Mouse (Mus musculus) forebrain, embryonic 14.5 days (tissue): Measurements from ENCODE around the gene Patl1. TPM values are rescaled to one million over a fixed set of nuclear protein-coding genes. Genes with fewer than 3 reads are reported as not detected.
"Not testable (repeated sequence)": the region's sequence is repeated elsewhere in the genome, so short reads cannot be mapped to it uniquely, and the experiment has no call there.

Experiments
- ATAC-seq: fragments of 200-750 bp; cut with Nextera tagmentation; 2 replicates; pipeline ENCODE4 v1.8.0; 2017; ENCODE audit warnings: mild to moderate bottlenecking, moderate library complexity
- DNase-seq: peaks from one replicate; pipeline ENCODE4 v3.0.0-alpha.2; 2015; ENCODE audit warnings: low spot score
- H3K27ac ChIP-seq: fragments of 300-500 bp; sonication (generic); 2 replicates; pipeline ENCODE4 v1.5.1; 2014; ENCODE audit warnings: low read depth, mild to moderate bottlenecking, control low read depth, low read length, moderate library complexity
- H3K27me3 ChIP-seq: fragments of 300-500 bp; sonication (generic); replicated peaks from 2 replicates; pipeline ENCODE4 v1.6.1; 2014; ENCODE audit warnings: low read length, control low read depth, mixed read lengths; ENCODE audit not compliant: control insufficient read depth, insufficient read depth
- H3K36me3 ChIP-seq: fragments of 300-500 bp; sonication (generic); 2 replicates; pipeline ENCODE4 v1.6.1; 2014; ENCODE audit warnings: low read length, control low read depth; ENCODE audit not compliant: control insufficient read depth, insufficient read depth
- H3K4me1 ChIP-seq: fragments of 300-500 bp; sonication (generic); 2 replicates; pipeline ENCODE4 v1.6.1; 2014; ENCODE audit warnings: antibody characterized with exemption, low read length, control low read depth; ENCODE audit not compliant: control insufficient read depth, insufficient read depth
- H3K4me2 ChIP-seq: fragments of 300-500 bp; sonication (generic); 2 replicates; pipeline ENCODE4 v1.6.1; 2014; ENCODE audit warnings: mild to moderate bottlenecking, control low read depth, low read length
- H3K4me3 ChIP-seq: fragments of 300-500 bp; sonication (generic); 2 replicates; pipeline ENCODE4 v1.5.1; 2014; ENCODE audit warnings: low read depth, low read length, control low read depth
- H3K9ac ChIP-seq: fragments of 300-500 bp; sonication (generic); 2 replicates; pipeline ENCODE4 v1.6.1; 2014; ENCODE audit warnings: mild to moderate bottlenecking, low read length, control low read depth, moderate library complexity
- H3K9me3 ChIP-seq: fragments of 300-500 bp; sonication (generic); replicated peaks from 2 replicates; pipeline ENCODE4 v1.6.1; 2016; ENCODE audit warnings: low read length, control low read depth, mixed read lengths; ENCODE audit not compliant: control insufficient read depth
- WGBS: fragments of 180-500 bp; shearing (Covaris S2); extraction: QIAGEN DNeasy Blood & Tissue Kit; methylation state at CpG from one replicate; pipeline ENCODE4 v1.1.7; 2014; 5-methylcytosine and 5-hydroxymethylcytosine counted together
- polyA plus RNA-seq: library from polyadenylated mRNA; unstranded; fragments of >200 nt; fragmentation: Nextera tagmentation; extraction: Ambion mirVana; gene quantifications from 2 replicates; pipeline ENCODE4 v1.2.1, GENCODE M21; 2014

Patl1 gene
- 16.1 and 21.2 TPM in 2 replicates for polyA plus RNA-seq

GRCm38 (mm10) chr19:11912037-11912532 is at the start of gene Patl1:
TSS of gene Patl1 (plus strand) at chr19:11912399.
- Histone ChIP-seq H3K9me3 (no peaks in the 10 kb centered on the region), H3K27ac (peak within 1 kb of the TSS; percentile 86), H3K4me3 (peak within 1 kb of the TSS; percentile 87), H3K4me1 (peaks cover 20% of the 10 kb centered on the region), H3K9ac (peak within 1 kb of the TSS; percentile 84), H3K27me3 (no peaks in the 10 kb centered on the region), H3K4me2 (peak within 1 kb of the TSS; percentile 78), H3K36me3 (peaks cover 13% of the 10 kb centered on the region)
- peak; percentile 99 for DNase-seq
- WGBS: under 1% methylated on average over 49 of the region's 53 CpGs
- peak; percentile 97 for ATAC-seq

GRCm38 (mm10) chr19:11867837-11868236 is 44.4 kb upstream of the Patl1 start:
- DNase-seq (no peak), ATAC-seq (no peak)
- H3K27ac ChIP-seq: no peak overlapping the region
- WGBS: 85% methylated on average over 2 of the region's 2 CpGs
- H3K9me3 ChIP-seq: no peaks in the 10 kb centered on the region; the same call in 1 of the 2 replicates
- H3K9ac ChIP-seq: no peak overlapping the region
- no peak overlapping the region for H3K4me3 ChIP-seq
- no peaks in the 10 kb centered on the region for H3K27me3 ChIP-seq
- no peak overlapping the region for H3K4me2 ChIP-seq
- H3K4me1 ChIP-seq: no peaks in the 10 kb centered on the region
- H3K36me3 ChIP-seq: no peaks in the 10 kb centered on the region

DNA sequence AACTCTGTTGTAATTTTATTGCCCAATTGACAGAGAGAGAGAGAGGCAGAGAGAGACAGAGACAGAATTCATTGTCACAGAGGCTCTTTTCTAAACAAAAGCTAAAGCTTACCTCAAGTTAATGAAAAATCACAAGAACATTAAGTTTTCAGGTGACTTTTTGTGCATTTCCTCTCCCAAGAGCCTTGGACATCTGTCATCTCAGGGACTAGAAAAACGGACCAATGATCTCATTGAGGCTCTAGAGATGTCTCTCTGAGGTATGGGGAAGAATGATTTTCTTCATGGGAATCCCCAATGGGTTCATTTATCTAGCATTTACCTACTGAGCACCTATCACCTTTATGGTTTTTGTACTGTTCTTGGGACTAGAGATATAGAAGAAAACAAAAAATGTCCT is 37.2 kb upstream of the Patl1 start, which contains the start of gene Olfr1419:
Gene Olfr1419, minus strand, starts transcription at position 101 of the 400 bp plus-strand sequence.
- H3K4me1 ChIP-seq: no peaks in the 10 kb centered on the region
- ATAC-seq: no peak
- H3K9ac ChIP-seq: no peak within 1 kb of the TSS
- no peak within 1 kb of the TSS for H3K4me2 ChIP-seq
- no peak for DNase-seq
- no peaks in the 10 kb centered on the region for H3K27me3 ChIP-seq
- H3K36me3 ChIP-seq: no peaks in the 10 kb centered on the region
- 53% methylated on average over 1 of the region's 1 CpGs for WGBS
- no peak within 1 kb of the TSS for H3K4me3 ChIP-seq
- no peak within 1 kb of the TSS for H3K27ac ChIP-seq
- no peaks in the 10 kb centered on the region for H3K9me3 ChIP-seq

GRCm38 (mm10) chr19:11878404-11878803 is 33.8 kb upstream of the Patl1 start:
- H3K4me2 ChIP-seq, H3K9me3 ChIP-seq, DNase-seq, H3K4me1 ChIP-seq, ATAC-seq, H3K36me3 ChIP-seq, H3K27me3 ChIP-seq, H3K4me3 ChIP-seq, H3K27ac ChIP-seq, H3K9ac ChIP-seq: not testable (repeated sequence)
- 77% methylated on average over 22 of the region's 22 CpGs for WGBS

DNA sequence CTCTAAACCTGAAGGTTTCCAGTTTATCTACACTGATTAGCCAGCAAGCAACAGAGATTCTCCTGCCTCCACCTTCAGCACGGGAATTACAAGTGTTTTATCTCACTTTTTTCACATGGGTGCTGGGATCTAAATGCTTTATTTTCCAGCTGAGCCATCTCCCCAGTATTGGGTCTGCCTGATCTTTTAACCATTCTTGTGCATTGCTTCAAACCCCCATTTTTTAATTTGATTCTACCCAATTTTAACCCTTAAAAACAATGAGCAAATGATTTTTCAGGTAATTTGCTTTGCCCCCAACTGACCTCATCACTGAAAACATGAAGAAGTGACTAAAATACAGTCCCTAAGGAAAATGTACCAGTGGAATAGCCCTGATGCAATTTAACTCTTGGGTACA is 25.9 kb upstream of the Patl1 start, which contains the start of gene Olfr1420:
Gene Olfr1420, plus strand, starts transcription at position 301 of the 400 bp plus-strand sequence.
- H3K4me2 ChIP-seq: no peak within 1 kb of the TSS
- ATAC-seq (no peak), DNase-seq (no peak)
- no peaks in the 10 kb centered on the region for H3K4me1 ChIP-seq
- H3K27me3 ChIP-seq: no peaks in the 10 kb centered on the region
- H3K9me3 ChIP-seq: no peaks in the 10 kb centered on the region
- H3K4me3 ChIP-seq: no peak within 1 kb of the TSS
- H3K9ac ChIP-seq: no peak within 1 kb of the TSS
- H3K27ac ChIP-seq: no peak within 1 kb of the TSS
- no peaks in the 10 kb centered on the region for H3K36me3 ChIP-seq
- 44% methylated on average over 1 of the region's 1 CpGs for WGBS

- Histone ChIP-seq H3K4me3 (peak overlapping the region; percentile 87), H3K4me1 (peaks cover 13% of the 10 kb centered on the region), H3K9me3 (no peaks in the 10 kb centered on the region), H3K9ac (peak overlapping the region; percentile 76; the same call in 1 of the 2 replicates), H3K27ac (no peak overlapping the region), H3K4me2 (peak overlapping the region; percentile 73), H3K36me3 (peaks cover 10% of the 10 kb centered on the region), H3K27me3 (no peaks in the 10 kb centered on the region)
- DNase-seq (no peak), ATAC-seq (no peak)
- 92% methylated on average over 5 of the region's 5 CpGs for WGBS
Observed at GRCm38 (mm10) chr19:11911021-11911420, 1.2 kb upstream of the Patl1 start.

GRCm38 (mm10) chr19:11911603-11912002 is 596 bp upstream of the Patl1 start:
- peak overlapping the region; percentile 87 for H3K4me3 ChIP-seq
- no peaks in the 10 kb centered on the region for H3K9me3 ChIP-seq
- H3K27ac ChIP-seq: peak overlapping the region; percentile 81
- peaks cover 13% of the 10 kb centered on the region for H3K36me3 ChIP-seq
- 5% methylated on average over 16 of the region's 17 CpGs for WGBS
- H3K27me3 ChIP-seq: no peaks in the 10 kb centered on the region
- ATAC-seq: peak; percentile 27
- H3K4me1 ChIP-seq: peaks cover 19% of the 10 kb centered on the region
- DNase-seq: no peak
- H3K9ac ChIP-seq: peak overlapping the region; percentile 76
- peak overlapping the region; percentile 73 for H3K4me2 ChIP-seq

DNA sequence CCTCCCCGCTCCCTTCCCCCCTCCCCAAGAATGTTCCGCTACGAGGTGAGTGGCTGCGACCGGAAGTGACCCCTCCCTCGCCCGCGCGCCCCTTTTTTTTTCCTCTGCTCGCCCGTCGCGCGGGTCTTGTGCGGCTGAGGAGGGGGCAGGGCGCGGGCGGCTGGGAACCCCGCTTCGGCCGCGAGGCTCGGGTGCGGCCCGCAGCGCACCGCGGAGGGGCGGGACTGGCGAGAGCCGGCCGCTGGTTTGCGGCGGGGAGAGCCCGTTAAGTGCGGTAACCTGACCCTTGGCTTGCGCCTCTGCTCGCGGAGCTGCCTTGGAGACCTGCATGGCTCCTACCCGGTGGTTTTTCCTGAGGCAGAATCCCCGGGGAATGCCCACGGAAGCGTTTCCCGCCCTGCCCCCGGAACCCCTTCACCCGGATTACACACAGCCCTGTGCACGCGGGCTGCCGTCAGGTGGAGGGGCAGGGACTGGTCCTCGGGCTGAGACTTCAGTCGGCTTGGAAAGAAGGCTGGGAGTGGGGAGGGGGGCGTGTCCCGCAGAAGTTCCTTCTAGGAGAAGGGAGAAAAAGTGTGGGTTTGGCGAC is 428 bp downstream of the Patl1 start:
- peak; percentile 71 for ATAC-seq
- no peak for DNase-seq
- H3K9ac ChIP-seq: peak overlapping the region; percentile 84
- peak overlapping the region; percentile 78 for H3K4me2 ChIP-seq
- peaks cover 20% of the 10 kb centered on the region for H3K4me1 ChIP-seq
- H3K9me3 ChIP-seq: no peaks in the 10 kb centered on the region
- peak overlapping the region; percentile 86 for H3K27ac ChIP-seq
- H3K36me3 ChIP-seq: peaks cover 16% of the 10 kb centered on the region
- WGBS: under 1% methylated on average over 49 of the region's 54 CpGs
- peak overlapping the region; percentile 87 for H3K4me3 ChIP-seq
- no peaks in the 10 kb centered on the region for H3K27me3 ChIP-seq

DNA sequence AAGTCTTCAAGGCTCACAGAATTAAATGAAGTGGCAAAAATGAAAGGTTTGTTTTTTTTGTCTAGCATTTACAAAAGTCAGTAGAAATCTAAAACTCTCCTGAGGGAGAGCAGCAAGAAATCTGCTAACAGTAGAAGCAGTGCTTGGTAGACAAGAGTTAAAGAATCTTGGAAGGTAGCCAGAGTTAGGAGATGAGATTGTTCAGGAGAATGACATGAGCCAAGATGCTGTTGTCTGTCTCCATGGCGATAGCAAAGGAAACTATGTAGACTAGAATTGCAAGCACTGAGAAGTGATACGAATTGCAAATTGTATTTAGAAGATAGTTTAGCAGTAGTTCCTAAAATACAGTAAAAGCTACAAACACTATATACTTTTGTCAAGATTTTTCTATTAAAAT is 3.6 kb downstream of the Patl1 start:
- WGBS: 12% methylated on average over 2 of the region's 2 CpGs
- peaks cover 20% of the 10 kb centered on the region for H3K4me1 ChIP-seq
- H3K4me3 ChIP-seq: no peak overlapping the region
- ATAC-seq: no peak
- no peak overlapping the region for H3K9ac ChIP-seq
- no peaks in the 10 kb centered on the region for H3K9me3 ChIP-seq
- peak; percentile 93 for DNase-seq
- H3K27ac ChIP-seq: no peak overlapping the region
- peaks cover 28% of the 10 kb centered on the region for H3K36me3 ChIP-seq
- H3K27me3 ChIP-seq: no peaks in the 10 kb centered on the region
- H3K4me2 ChIP-seq: no peak overlapping the region
